Mouse (Mus musculus) macrophage (primary cell): ENCODE measurements around the gene Gm5105. TPM values are rescaled to one million over a fixed set of nuclear protein-coding genes. Genes with fewer than 3 reads are reported as not detected.

Experiments used
- H3K27ac ChIP-seq: fragments of 350-480 bp; formaldehyde crosslinking; 2 replicates; pipeline ENCODE4 v1.9.0; 2021
- H3K36me3 ChIP-seq: fragments of 350-480 bp; formaldehyde crosslinking; 2 replicates; pipeline ENCODE4 v1.9.0; 2021; ENCODE audit errors: inconsistent target
- H3K4me3 ChIP-seq: fragments of 350-480 bp; formaldehyde crosslinking; 2 replicates; pipeline ENCODE4 v1.9.0; 2021; ENCODE audit errors: inconsistent target
- H3K79me2 ChIP-seq: fragments of 350-480 bp; formaldehyde crosslinking; 2 replicates; pipeline ENCODE4 v1.9.0; 2021; ENCODE audit errors: inconsistent target
- WGBS: methylation state at CpG from one replicate; pipeline ENCODE4 v1.1.7; 2026; ENCODE audit warnings: inconsistent platforms; ENCODE audit not compliant: missing documents; 5-methylcytosine and 5-hydroxymethylcytosine counted together
- polyA plus RNA-seq: library from polyadenylated mRNA; stranded (reverse); fragments of 250-400 nt; gene quantifications from 3 replicates; pipeline ENCODE4 v1.2.4, GENCODE M21; 2018; ENCODE audit warnings: inconsistent platforms

Gene Gm5105
- polyA plus RNA-seq, 1 experiment from 2014 or later: not detected

GRCm38 (mm10) chr3:138078701-138079100, 11.5 kb upstream of the Gm5105 start:
- Histone ChIP-seq H3K27ac (no peak overlapping the region), H3K36me3 (no peaks in the 10 kb centered on the region), H3K79me2 (no peaks in the 10 kb centered on the region), H3K4me3 (no peak overlapping the region)
- 93% methylated on average over 1 of the region's 1 CpGs for WGBS

GRCm38 (mm10) chr3:138077476-138078340, 10.5 kb upstream of the Gm5105 start:
- Histone ChIP-seq H3K36me3 (no peaks in the 10 kb centered on the region), H3K4me3 (no peak overlapping the region), H3K79me2 (no peaks in the 10 kb centered on the region), H3K27ac (no peak overlapping the region)
- 87% methylated on average over 11 of the region's 11 CpGs for WGBS

- no peak overlapping the region for H3K27ac ChIP-seq
- 91% methylated on average over 8 of the region's 8 CpGs for WGBS
- no peaks in the 10 kb centered on the region for H3K79me2 ChIP-seq
- H3K36me3 ChIP-seq: no peaks in the 10 kb centered on the region
- H3K4me3 ChIP-seq: no peak overlapping the region
These were observed 8.0 kb upstream of the Gm5105 start for GRCm38 (mm10) chr3:138075209-138075608.

GRCm38 (mm10) chr3:138074214-138074613, 7.0 kb upstream of the Gm5105 start:
- H3K4me3 ChIP-seq: no peak overlapping the region
- H3K27ac ChIP-seq: no peak overlapping the region
- WGBS: 100% methylated on average over 1 of the region's 1 CpGs
- no peaks in the 10 kb centered on the region for H3K36me3 ChIP-seq
- no peaks in the 10 kb centered on the region for H3K79me2 ChIP-seq

GRCm38 (mm10) chr3:138071476-138072073, 4.4 kb upstream of the Gm5105 start:
- H3K79me2 ChIP-seq: no peaks in the 10 kb centered on the region
- H3K27ac ChIP-seq: no peak overlapping the region
- 94% methylated on average over 10 of the region's 10 CpGs for WGBS
- H3K4me3 ChIP-seq: no peak overlapping the region
- H3K36me3 ChIP-seq: no peaks in the 10 kb centered on the region

- WGBS: 50% methylated on average over 1 of the region's 1 CpGs
- H3K27ac ChIP-seq: no peak overlapping the region
- H3K4me3 ChIP-seq: no peak overlapping the region
- H3K79me2 ChIP-seq: no peaks in the 10 kb centered on the region
- no peaks in the 10 kb centered on the region for H3K36me3 ChIP-seq
These were observed 3.8 kb upstream of the Gm5105 start for GRCm38 (mm10) chr3:138071004-138071403.

GRCm38 (mm10) chr3:138069756-138070511, 2.7 kb upstream of the Gm5105 start:
- Histone ChIP-seq H3K4me3 (no peak overlapping the region), H3K36me3 (no peaks in the 10 kb centered on the region), H3K79me2 (no peaks in the 10 kb centered on the region), H3K27ac (no peak overlapping the region)
- 90% methylated on average over 16 of the region's 18 CpGs for WGBS

GRCm38 (mm10) chr3:138068103-138068502, 915 bp upstream of the Gm5105 start:
- H3K79me2 ChIP-seq: no peaks in the 10 kb centered on the region
- no peak overlapping the region for H3K4me3 ChIP-seq
- WGBS: 94% methylated on average over 12 of the region's 12 CpGs
- no peak overlapping the region for H3K27ac ChIP-seq
- H3K36me3 ChIP-seq: no peaks in the 10 kb centered on the region

GRCm38 (mm10) chr3:138066348-138066856, 786 bp downstream of the Gm5105 start:
- Histone ChIP-seq H3K79me2 (no peaks in the 10 kb centered on the region), H3K27ac (no peak overlapping the region), H3K36me3 (no peaks in the 10 kb centered on the region), H3K4me3 (no peak overlapping the region)
- 84% methylated on average over 18 of the region's 20 CpGs for WGBS

GRCm38 (mm10) chr3:138065930-138066329, 1.3 kb downstream of the Gm5105 start:
- 92% methylated on average over 16 of the region's 16 CpGs for WGBS
- Histone ChIP-seq H3K79me2 (no peaks in the 10 kb centered on the region), H3K27ac (no peak overlapping the region), H3K4me3 (no peak overlapping the region), H3K36me3 (no peaks in the 10 kb centered on the region)

- H3K4me3 ChIP-seq: no peak within 1 kb of the TSS
- no peaks in the 10 kb centered on the region for H3K79me2 ChIP-seq
- H3K36me3 ChIP-seq: no peaks in the 10 kb centered on the region
- 93% methylated on average over 33 of the region's 33 CpGs for WGBS
- H3K27ac ChIP-seq: no peak within 1 kb of the TSS
These were observed 2.2 kb downstream of the Gm5105 start, which contains the start of gene 1110002E22Rik for GRCm38 (mm10) chr3:138064732-138065645. 1110002E22Rik (plus strand) TSS chr3:138065052.

GRCm38 (mm10) chr3:138063731-138064329, 3.4 kb downstream of the Gm5105 start:
- Histone ChIP-seq H3K4me3 (no peak overlapping the region), H3K27ac (no peak overlapping the region), H3K36me3 (no peaks in the 10 kb centered on the region), H3K79me2 (no peaks in the 10 kb centered on the region)
- WGBS: 43% methylated on average over 14 of the region's 14 CpGs

- H3K79me2 ChIP-seq: no peaks in the 10 kb centered on the region
- 36% methylated on average over 4 of the region's 4 CpGs for WGBS
- no peak overlapping the region for H3K4me3 ChIP-seq
- no peaks in the 10 kb centered on the region for H3K36me3 ChIP-seq
- H3K27ac ChIP-seq: no peak overlapping the region
These were observed 4.5 kb downstream of the Gm5105 start for GRCm38 (mm10) chr3:138062673-138063072.
